Mouse (Mus musculus) T-cell, adult 66 days (primary cell): ENCODE results near the gene Prss43. TPM values are rescaled to one million over a fixed set of nuclear protein-coding genes. Genes with fewer than 3 reads are reported as not detected.

Experiments
- total RNA-seq, 2 experiments: library from RNA; stranded (reverse); gene quantifications; 3 replicates in 1 of 2; 4 replicates in 1 of 2; pipeline ENCODE4 v1.2.4; 2023

Gene Prss43
- total RNA-seq: not detected

DNA sequence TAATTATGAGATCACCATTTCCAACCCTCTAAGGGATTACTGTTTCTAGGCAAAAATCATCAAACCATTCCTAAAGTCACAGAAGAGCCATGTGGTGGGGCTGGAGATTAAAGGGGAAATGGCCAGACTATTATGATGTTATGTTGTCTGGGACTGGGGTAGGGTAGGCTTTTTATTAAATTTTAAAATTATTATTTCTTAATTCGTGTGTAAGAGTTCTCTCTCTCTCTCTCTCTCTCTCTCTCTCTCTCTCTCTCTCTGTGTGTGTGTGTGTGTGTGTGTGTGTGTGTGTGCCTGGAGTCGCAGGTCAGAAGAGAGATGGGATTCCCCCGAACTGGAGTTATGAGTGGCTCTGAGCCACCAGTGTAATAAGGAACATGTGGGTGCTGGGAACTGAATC lies at the start of gene Prss43:
Gene Prss43, plus strand, starts transcription at position 301 of the 400 bp plus-strand sequence.

DNA sequence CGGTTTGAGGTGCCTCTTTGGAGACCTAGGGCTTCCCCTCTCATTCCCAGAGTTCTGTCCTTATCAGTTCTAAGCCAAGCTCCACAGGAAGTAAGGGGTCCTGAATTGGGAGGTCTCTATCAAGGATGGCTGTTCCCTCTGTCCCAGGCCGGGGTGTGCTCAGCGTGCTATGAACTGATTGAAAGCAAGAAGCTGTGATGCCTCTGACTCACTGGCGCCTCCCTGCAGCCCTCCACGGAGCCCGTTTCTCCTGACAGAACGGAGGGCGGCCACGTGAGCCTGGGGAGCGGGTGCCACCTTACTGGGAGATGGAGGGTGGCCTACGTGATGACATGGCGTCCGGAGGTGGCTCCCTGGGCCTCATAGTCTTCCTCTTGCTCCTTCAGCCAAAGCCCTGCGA lies 28.6 kb upstream of the Prss43 start, which contains the start of gene Prss42:
Gene Prss42, plus strand, starts transcription at position 301 of the 400 bp plus-strand sequence.

DNA sequence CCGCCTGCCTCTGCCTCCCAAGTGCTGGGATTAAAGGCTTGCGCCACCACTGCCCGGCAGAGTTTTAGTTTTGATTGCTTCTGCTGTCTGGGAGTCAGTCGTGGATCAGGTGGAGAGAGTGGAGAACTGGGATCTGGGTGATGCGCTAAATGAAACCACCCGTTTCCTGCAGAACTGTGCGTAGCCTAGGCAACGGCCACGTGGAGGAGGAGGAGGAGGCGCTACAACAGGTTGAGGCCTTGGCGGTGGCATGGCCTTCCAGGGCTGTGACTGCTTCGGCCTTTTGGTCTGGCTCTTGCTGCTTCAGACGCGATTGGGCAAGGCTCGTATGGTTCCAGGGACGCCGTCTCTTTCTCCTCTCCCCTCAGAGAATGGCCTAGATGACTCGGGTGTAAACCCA lies 12.7 kb upstream of the Prss43 start, which contains the start of gene Prss44:
Gene Prss44, plus strand, starts transcription at position 206 of the 400 bp plus-strand sequence.

DNA sequence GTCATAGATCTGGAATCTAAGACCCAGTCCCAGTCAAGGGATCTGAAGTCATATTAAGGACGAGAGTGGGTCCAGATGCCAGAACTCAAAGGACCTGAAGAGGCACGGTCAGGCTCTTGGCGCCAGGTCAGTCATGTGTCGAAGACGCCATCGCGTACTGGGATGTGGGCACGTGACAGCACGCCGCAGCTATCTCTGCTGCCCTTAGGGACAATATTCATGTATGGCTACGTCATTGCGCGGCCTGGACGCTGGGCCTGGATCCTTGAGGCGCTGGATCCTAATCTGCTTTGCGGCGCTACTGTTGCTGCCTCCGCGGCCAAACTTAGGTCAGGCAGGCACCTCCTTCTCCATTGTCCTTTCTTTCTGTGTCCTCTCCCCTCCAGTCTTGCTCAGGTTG lies 7.9 kb downstream of the Prss43 start, which contains the start of gene Prss45:
Gene Prss45, plus strand, starts transcription at position 178 of the 400 bp plus-strand sequence.

DNA sequence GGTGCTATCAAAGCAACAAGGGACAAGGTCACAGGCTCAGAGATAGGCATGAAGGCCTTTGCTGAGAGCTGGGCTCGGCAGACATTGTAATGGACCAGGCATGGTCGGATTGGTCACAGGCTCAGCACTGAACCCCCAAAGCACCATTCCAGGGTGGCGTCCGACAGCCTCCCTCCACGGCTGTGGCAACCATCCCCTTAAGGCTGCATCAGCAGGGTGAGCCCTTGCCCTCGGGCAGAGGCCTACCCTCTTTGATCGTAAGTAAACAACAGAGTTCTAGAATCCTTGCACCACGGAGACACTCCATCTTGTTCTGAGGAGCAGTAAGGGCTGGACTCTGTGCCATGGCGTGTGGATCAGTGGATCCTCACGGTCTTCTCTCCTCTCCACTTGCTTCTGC lies 17.7 kb downstream of the Prss43 start, which contains the start of gene Prss46:
Gene Prss46, plus strand, starts transcription at position 301 of the 400 bp plus-strand sequence.

DNA sequence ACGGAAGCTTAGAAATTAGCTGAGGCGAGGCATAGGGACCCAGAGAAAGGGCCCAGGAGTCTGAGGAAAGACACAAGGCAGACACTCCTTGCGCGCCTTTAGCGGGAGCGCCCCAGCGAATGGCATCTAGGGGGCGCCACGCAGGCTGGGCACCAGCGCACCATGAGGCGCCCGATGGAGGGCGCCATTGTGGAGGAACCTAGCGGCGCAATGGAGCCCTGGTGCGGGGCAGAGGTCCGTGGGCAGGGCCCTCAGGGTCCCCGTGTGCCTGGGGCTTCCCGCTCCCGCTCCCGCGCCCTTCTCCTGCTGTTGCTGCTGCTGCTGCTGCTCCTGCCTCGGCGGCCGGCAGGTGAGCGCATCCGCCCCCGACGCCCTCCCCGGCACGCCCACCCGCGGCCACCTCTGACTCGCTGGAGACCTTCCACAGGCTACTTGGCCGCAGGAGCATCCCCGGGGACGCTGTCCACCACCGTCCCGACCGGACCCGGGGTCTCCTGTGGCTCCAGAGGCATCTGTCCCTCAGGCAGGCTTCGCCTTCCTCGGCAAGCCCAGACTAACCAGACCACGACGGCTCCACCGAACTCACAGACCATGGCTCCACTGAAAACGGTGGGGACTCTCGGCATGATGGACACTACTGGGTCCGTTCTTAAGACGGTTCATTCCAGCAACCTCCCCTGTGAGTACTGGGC lies 31.4 kb downstream of the Prss43 start, which contains the start of gene Prss50:
Gene Prss50, plus strand, starts transcription at position 187 of the 692 bp plus-strand sequence.

DNA sequence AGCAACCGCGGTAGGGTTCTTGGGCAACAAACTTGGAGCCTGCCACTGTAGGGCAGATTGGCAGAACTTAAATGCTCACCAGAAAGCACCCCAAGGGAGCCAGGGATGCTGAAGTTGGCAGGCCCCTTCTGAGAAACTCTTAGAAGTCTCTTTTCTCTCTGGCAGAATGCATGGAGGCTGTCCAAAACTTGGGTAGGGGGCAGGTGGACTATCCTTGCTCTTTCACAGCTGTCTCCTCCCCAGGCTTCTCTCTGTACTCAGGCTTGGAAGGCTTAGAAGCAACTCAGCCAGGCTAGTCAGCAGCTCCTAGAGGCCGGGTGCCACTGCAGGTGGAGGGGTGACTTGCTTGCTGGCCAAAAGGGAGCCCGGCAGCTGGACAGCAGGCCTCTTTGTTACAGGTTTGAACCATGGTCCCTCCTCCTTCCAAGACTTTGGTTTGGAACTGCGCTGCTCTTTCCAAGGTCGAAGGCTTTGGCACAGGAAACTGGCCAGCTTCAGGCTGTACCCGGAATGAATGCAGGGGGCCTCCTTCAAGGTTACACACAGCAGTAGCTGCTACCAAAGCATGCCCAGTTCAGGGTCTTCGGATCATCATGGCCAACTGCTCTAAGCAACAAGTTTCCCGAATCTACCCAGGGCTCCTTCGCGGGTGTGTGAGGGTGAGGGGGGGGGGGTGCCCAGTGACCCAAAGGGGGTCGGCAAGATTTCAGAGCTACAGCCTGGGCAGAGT lies 52.9 kb downstream of the Prss43 start, which contains the start of gene Als2cl:
Gene Als2cl, plus strand, starts transcription at position 680 of the 730 bp plus-strand sequence.

DNA sequence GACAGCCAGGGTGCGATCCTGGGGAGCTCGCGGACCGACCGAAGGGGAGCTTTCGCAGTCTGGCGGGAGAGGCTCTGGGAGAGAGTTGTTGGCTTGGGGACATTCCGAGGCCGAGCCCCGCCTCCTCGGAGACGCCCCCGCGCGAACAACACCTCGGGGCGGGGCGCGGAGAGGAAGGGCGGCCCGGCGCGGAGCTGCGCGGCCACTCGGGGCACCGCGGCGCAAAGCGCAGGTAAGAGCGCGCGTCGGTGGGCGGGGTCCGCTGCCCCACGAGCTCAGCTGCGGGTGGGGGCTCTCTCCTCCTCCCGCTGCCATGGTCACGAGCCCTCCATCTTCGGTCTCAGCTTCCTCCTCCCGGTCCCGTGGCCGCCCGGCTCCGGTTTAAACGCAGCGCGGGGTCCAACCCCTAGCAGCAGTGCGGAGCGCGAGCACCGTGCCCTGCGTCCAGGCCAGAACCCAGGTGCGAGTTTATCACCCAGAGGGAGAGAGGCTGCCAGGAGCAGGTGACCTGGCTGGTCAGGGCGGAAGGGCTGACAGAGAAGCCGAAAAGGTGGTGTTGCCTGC lies 53.6 kb downstream of the Prss43 start, which contains the start of gene Tmie:
Gene Tmie, minus strand, starts transcription at position 116 of the 564 bp plus-strand sequence.

Other genes starting within 250 kb of the Prss43 start
- 10 to 100 TPM; 12.2 to 14.3 TPM for gene Nradd, start 202.2 kb upstream of the Prss43 start, total RNA-seq
- gene Nbeal2, start 172.5 kb upstream of the Prss43 start, total RNA-seq: 100 to 1,000 TPM; 113 to 134 TPM
- 10 to 100 TPM; 85.4 to 95.4 TPM for gene Ccdc12, start 170.2 kb upstream of the Prss43 start, total RNA-seq
- not detected for gene Myl3, start 84.8 kb upstream of the Prss43 start, total RNA-seq
- not detected for gene Pth1r, start 79.5 kb upstream of the Prss43 start, total RNA-seq
- not detected for gene Prss42, start 28.5 kb upstream of the Prss43 start, total RNA-seq
- gene Prss44, start 12.7 kb upstream of the Prss43 start, total RNA-seq: not detected
- gene Prss45, start 7.9 kb downstream of the Prss43 start, total RNA-seq: not detected
- gene Prss46, start 17.8 kb downstream of the Prss43 start, total RNA-seq: not detected
- gene Prss50, start 31.3 kb downstream of the Prss43 start, total RNA-seq: under 1 TPM in 1 of 2 experiments, not detected in 1; 0.92 TPM
- 100 to 1,000 TPM; 470 to 474 TPM for gene Als2cl, start 53.2 kb downstream of the Prss43 start, total RNA-seq
- gene Tmie, start 53.4 kb downstream of the Prss43 start, total RNA-seq: 10 to 100 TPM; 29.8 to 30.7 TPM
- gene Fam240a, start 90.2 kb downstream of the Prss43 start, total RNA-seq: 1 to 10 TPM; 3.6 to 5.6 TPM
- under 1 TPM in 1 of 2 experiments, not detected in 1; 0.86 TPM for gene Tdgf1, start 119.5 kb downstream of the Prss43 start, total RNA-seq
- under 1 TPM; 0.15 to 0.35 TPM for gene Lrrc2, start 124.9 kb downstream of the Prss43 start, total RNA-seq
- gene Rtp3, start 163.9 kb downstream of the Prss43 start, total RNA-seq: not detected
- 1 to 10 TPM; 4.8 to 5.4 TPM for gene Ltf, start 192.6 kb downstream of the Prss43 start, total RNA-seq
- gene Ccrl2, start 230.8 kb downstream of the Prss43 start, total RNA-seq: 1 to 10 TPM; 3.1 to 4.7 TPM